Mouse (Mus musculus) lung, adult 2 months (tissue): ENCODE results near the gene Rab29. TPM values are rescaled to one million over a fixed set of nuclear protein-coding genes. Genes with fewer than 3 reads are reported as not detected.
A peak's percentile ranks its signal among the peaks of the same experiment; 100 is the strongest.

Experiments used
- DNase-seq: peaks from one replicate; pipeline ENCODE4 v3.0.0; 2022
- H3K4me1 ChIP-seq: fragments of 200-500 bp; 2 replicates; pipeline ENCODE4 v1.6.1; 2011; ENCODE audit warnings: low read length; ENCODE audit not compliant: control insufficient read depth, insufficient read depth
- H3K4me3 ChIP-seq: fragments of 200-500 bp; replicated peaks from 2 replicates; pipeline ENCODE3; 2011; ENCODE audit warnings: low read depth, mild to moderate bottlenecking, control low read depth, low read length; ENCODE audit errors: extremely low read depth
- CTCF ChIP-seq: fragments of 200-500 bp; IDR thresholded peaks from 2 replicates; pipeline ENCODE4 v1.5.1; 2011; ENCODE audit warnings: mild to moderate bottlenecking, low read length, control low read depth; ENCODE audit not compliant: insufficient read depth
- POLR2A ChIP-seq: fragments of 200-500 bp; IDR thresholded peaks from 2 replicates; pipeline ENCODE4 v1.6.1; 2011; ENCODE audit warnings: low read depth, mild to moderate bottlenecking, control low read depth, low read length, borderline replicate concordance; ENCODE audit errors: extremely low read depth
- WGBS: fragments of 180-500 bp; shearing (Covaris S2); methylation state at CpG from one replicate; pipeline ENCODE4 v1.1.7; 2018; 5-methylcytosine and 5-hydroxymethylcytosine counted together
- polyA plus RNA-seq: library from polyadenylated mRNA; depleted of rRNA; stranded (reverse); fragments of >200 nt; gene quantifications from 2 replicates; pipeline ENCODE4 v1.2.3, GENCODE M21; 2012

The Rab29 gene
- polyA plus RNA-seq, 1 experiment = 31.5 TPM

GRCm38 (mm10) chr1:131828297-131829126 is 38.5 kb upstream of the Rab29 start:
- peak overlapping the region; percentile 90 for H3K4me3 ChIP-seq
- DNase-seq = no peak

GRCm38 (mm10) chr1:131829279-131829678 is 37.7 kb upstream of the Rab29 start:
- DNase-seq = no peak
- Histone ChIP-seq H3K4me3 (peak overlapping the region; percentile 38), H3K4me1 (peaks cover 12% of the 10 kb centered on the region)
- WGBS = 47% methylated on average over 5 of the region's 5 CpGs
- TF ChIP-seq CTCF (no peak), POLR2A (no peak)

More at GRCm38 (mm10) chr1:131828297-131829126, 38.5 kb upstream of the Rab29 start:
- 2% methylated on average over 22 of the region's 22 CpGs for WGBS
- H3K4me1 ChIP-seq = peaks cover 12% of the 10 kb centered on the region
- TF ChIP-seq POLR2A (no peak), CTCF (no peak)

GRCm38 (mm10) chr1:131830561-131830960 is 36.5 kb upstream of the Rab29 start:
- Histone ChIP-seq H3K4me1 (peaks cover 12% of the 10 kb centered on the region), H3K4me3 (no peak overlapping the region)
- WGBS = 73% methylated on average over 15 of the region's 15 CpGs
- no peak for DNase-seq
- TF ChIP-seq POLR2A = no peak
- TF ChIP-seq CTCF = no peak

- TF ChIP-seq CTCF = no peak
- TF ChIP-seq POLR2A = no peak
- DNase-seq = no peak
- H3K4me1 ChIP-seq = peaks cover 12% of the 10 kb centered on the region
- WGBS = 79% methylated on average over 8 of the region's 8 CpGs
- no peak overlapping the region for H3K4me3 ChIP-seq
These were observed 35.9 kb upstream of the Rab29 start for GRCm38 (mm10) chr1:131830971-131831641.

- TF ChIP-seq POLR2A (no peak), CTCF (no peak)
- 76% methylated on average over 3 of the region's 3 CpGs for WGBS
- Histone ChIP-seq H3K4me3 (no peak overlapping the region), H3K4me1 (no peaks in the 10 kb centered on the region; the same call in 1 of the 2 replicates)
- no peak for DNase-seq
These were observed 30.0 kb upstream of the Rab29 start for GRCm38 (mm10) chr1:131837035-131837434.

- no peaks in the 10 kb centered on the region; the same call in 1 of the 2 replicates for H3K4me1 ChIP-seq
- 69% methylated on average over 5 of the region's 5 CpGs for WGBS
- TF ChIP-seq POLR2A (no peak), CTCF (no peak)
- no peak overlapping the region for H3K4me3 ChIP-seq
- no peak for DNase-seq
These were observed 28.5 kb upstream of the Rab29 start for GRCm38 (mm10) chr1:131838542-131838941.

GRCm38 (mm10) chr1:131839279-131839678 is 27.7 kb upstream of the Rab29 start:
- 63% methylated on average over 2 of the region's 2 CpGs for WGBS
- no peak for DNase-seq
- TF ChIP-seq CTCF = no peak
- no peak for TF ChIP-seq POLR2A

GRCm38 (mm10) chr1:131842221-131842620 is 24.8 kb upstream of the Rab29 start:
- 86% methylated on average over 4 of the region's 4 CpGs for WGBS
- Histone ChIP-seq H3K4me3 (no peak overlapping the region), H3K4me1 (no peaks in the 10 kb centered on the region)
- TF ChIP-seq POLR2A = no peak
- no peak for TF ChIP-seq CTCF
- no peak for DNase-seq

More at GRCm38 (mm10) chr1:131839279-131839678, 27.7 kb upstream of the Rab29 start:
- H3K4me3 ChIP-seq = no peak overlapping the region
- H3K4me1 ChIP-seq = no peaks in the 10 kb centered on the region; the same call in 1 of the 2 replicates

- WGBS = 92% methylated on average over 10 of the region's 10 CpGs
These were observed 23.3 kb upstream of the Rab29 start for GRCm38 (mm10) chr1:131843758-131844157.

More at GRCm38 (mm10) chr1:131843758-131844157, 23.3 kb upstream of the Rab29 start:
- H3K4me3 ChIP-seq = no peak overlapping the region
- DNase-seq = no peak
- TF ChIP-seq CTCF = no peak
- no peak for TF ChIP-seq POLR2A
- no peaks in the 10 kb centered on the region for H3K4me1 ChIP-seq
